Mouse (Mus musculus): ENCODE measurements at regions not wholly inside any gene's neighbourhood (a gene's known extent, or its start where the extent isn't known, plus 50 kb on each side); places are given as distances from the start of the nearest gene placed in this dataset.
A peak's percentile ranks its signal among the peaks of the same experiment; 100 is the strongest.

DNA sequence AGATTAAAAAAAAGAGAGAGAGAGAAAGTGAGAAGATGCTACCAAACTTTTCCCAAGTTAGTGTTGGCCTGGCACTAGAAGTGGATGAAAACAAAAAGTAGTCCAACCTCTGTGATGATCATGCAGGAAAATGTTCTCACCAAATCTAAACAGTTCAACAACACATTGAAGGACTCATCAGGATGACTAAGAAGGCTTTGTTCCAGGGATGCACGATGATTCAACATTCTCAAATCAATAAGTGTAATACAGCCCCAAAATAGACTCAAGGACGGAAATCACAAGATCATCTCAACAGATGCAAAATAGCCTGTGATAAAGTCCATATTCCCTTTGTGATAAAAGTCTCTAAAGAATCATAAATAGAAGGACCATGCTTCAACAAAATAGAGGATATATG is 106.3 kb downstream of the Cysltr2 start:
- Histone ChIP-seq H3K27me3 (ENCODE audit: insufficient read depth, poor library complexity, severe bottlenecking) (no peaks in the 10 kb centered on the region), H3K4me1 (replicated peaks) (no peaks in the 10 kb centered on the region), H3K27ac (no peak overlapping the region), H3K4me3 (no peak overlapping the region), H3K9me3 (no peaks in the 10 kb centered on the region), H3K36me3 (no peaks in the 10 kb centered on the region)
- 90% methylated on average over 2 of the region's 2 CpGs for WGBS
- no peak for DNase-seq (ENCODE audit: low spot score)

DNA sequence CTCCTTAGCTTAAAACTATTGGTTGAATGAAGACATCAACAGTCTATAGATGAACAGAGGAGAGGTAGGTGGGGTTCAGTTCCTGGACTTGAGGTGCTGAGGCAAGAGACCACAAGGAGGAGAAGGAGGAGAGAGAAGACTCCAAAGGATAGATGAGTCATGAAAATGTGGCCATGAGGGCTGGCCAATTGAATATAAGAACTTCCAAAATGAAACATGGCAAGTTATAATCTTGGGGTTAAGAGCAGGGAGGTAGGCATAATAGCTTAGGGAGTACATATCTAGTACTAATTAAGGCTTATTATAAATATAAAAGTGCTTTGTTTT is 109.9 kb downstream of the Cysltr2 start:
- no peaks in the 10 kb centered on the region for H3K9me3 ChIP-seq
- H3K27ac ChIP-seq = no peak overlapping the region
- H3K4me1 ChIP-seq (replicated peaks) = no peaks in the 10 kb centered on the region
- no peaks in the 10 kb centered on the region for H3K27me3 ChIP-seq (ENCODE audit: insufficient read depth, poor library complexity, severe bottlenecking)
- no peak for DNase-seq (ENCODE audit: low spot score)
- H3K4me3 ChIP-seq = no peak overlapping the region
- no peaks in the 10 kb centered on the region for H3K36me3 ChIP-seq

DNA sequence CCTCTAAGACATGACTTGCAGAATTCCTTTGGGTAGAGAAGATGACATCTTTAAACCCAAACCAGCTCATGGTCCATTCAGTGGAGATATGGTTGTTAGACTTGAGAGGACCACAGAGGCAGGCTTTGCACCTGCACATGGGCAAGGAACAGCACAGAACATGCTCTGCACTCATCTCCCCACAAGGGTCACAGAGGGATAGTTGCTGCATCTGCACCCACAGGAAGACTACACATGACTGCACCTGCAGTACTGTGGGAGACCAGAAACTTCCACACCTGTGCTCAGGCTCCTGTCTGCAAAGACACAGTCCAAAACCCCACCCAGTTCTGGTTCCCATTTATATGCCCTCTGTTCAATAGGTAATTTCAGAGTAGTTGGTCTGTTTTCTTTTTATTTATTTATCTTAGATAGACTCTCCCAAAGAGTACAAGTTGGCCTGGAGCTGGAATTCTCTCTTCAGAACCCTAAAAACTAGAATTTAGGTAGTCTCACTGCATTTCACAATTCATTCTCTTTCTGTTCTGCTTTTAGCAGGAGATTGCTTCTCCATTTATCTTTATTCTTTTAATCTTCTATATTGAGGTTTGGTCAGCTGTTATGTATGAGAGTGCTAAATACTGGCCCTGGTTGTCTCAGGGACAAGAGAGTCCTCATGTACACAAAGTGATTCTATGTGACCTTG is 110.4 kb downstream of the Cysltr2 start:
- no peaks in the 10 kb centered on the region for H3K27me3 ChIP-seq (ENCODE audit: insufficient read depth, poor library complexity, severe bottlenecking)
- H3K4me1 ChIP-seq (replicated peaks) = no peaks in the 10 kb centered on the region
- no peaks in the 10 kb centered on the region for H3K9me3 ChIP-seq
- no peak overlapping the region for H3K4me3 ChIP-seq
- no peak for DNase-seq (ENCODE audit: low spot score)
- no peaks in the 10 kb centered on the region for H3K36me3 ChIP-seq
- H3K27ac ChIP-seq = no peak overlapping the region

DNA sequence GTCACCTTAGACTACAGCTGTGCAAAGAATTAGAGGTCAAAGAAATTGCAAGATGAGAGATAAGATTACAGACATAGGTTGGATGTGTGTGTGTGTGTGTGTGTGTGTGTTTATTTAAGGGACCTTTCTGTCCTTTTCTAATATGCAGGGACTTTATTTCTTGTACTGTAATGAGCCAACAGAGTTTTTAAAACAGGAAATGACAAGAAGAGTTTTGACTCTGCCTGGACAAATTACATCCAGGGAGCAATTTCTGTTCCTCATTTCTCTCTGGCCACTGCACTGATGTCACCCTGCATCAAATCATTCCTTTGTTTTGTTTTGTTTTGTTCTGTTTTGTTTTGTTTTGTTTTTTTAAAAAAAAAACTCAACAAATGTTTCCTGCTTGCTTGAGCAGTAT is 115.3 kb downstream of the Cysltr2 start:
- Histone ChIP-seq H3K9me3 (no peaks in the 10 kb centered on the region), H3K27ac (no peak overlapping the region), H3K27me3 (ENCODE audit: insufficient read depth, poor library complexity, severe bottlenecking) (no peaks in the 10 kb centered on the region), H3K36me3 (no peaks in the 10 kb centered on the region), H3K4me1 (replicated peaks) (no peaks in the 10 kb centered on the region), H3K4me3 (no peak overlapping the region)
- DNase-seq (ENCODE audit: low spot score) = no peak

DNA sequence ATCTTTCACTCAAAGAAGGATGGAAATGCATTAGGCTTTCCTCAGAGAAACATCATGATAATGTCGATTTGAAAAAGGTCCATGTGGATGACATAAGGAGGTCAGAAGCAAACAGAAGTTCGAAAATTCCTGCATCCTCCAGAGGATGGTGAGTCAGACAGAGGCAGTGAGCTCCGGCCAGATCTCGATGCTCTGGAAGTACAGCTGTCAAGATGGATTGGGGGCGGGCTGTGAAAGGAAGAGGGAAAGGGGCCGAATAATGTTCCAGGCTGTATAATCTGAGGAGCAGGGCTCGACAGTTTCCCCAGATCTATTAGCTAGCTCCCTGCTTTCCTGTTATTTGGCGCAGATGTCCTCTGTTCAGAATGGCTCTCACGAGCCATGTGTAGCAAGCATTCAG is 116.6 kb downstream of the Cysltr2 start:
- no peaks in the 10 kb centered on the region for H3K4me1 ChIP-seq (replicated peaks)
- H3K27ac ChIP-seq = no peak overlapping the region
- H3K9me3 ChIP-seq = no peaks in the 10 kb centered on the region
- WGBS = 87% methylated on average over 9 of the region's 9 CpGs
- H3K4me3 ChIP-seq = no peak overlapping the region
- no peaks in the 10 kb centered on the region for H3K36me3 ChIP-seq
- no peaks in the 10 kb centered on the region for H3K27me3 ChIP-seq (ENCODE audit: insufficient read depth, poor library complexity, severe bottlenecking)
- no peak for DNase-seq (ENCODE audit: low spot score)

DNA sequence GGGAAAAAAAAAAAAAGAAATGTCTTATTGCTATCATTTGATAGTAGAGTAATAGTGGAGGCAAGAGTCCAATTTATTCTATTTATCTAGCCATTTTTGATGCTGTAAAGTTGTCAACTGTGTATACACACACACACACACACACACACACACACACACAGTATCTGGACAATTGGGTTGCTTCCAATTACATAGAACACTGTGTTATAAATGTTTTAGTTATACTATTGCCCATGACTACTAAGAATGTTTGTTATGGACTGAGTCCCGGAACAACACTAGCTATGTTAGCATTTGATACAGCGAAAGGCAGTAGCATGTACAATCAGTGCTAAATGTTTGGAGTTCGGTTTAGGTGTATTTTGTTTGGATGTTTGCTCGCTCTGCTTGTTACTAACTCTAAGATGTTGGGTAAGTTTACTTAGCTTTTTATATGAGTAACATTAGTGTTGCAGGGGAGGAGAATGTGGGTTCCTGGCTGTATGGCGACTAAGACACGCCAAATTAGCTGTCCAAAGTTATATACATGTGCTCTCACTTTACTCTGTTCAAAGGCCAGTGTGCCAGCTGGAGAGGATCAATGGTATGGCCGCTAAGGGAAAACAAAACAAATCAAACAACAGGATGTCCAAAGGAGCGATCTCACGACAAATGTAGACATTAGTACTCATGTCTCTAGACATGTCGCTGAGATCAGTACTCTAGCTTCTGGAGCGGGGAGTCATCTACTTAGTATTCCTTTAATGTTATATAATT is 147.6 kb downstream of the Cysltr2 start:
- H3K36me3 ChIP-seq = no peaks in the 10 kb centered on the region
- DNase-seq (ENCODE audit: low spot score) = no peak
- H3K4me1 ChIP-seq (replicated peaks) = no peaks in the 10 kb centered on the region
- no peak overlapping the region for H3K4me3 ChIP-seq
- no peaks in the 10 kb centered on the region for H3K27me3 ChIP-seq (ENCODE audit: insufficient read depth, poor library complexity, severe bottlenecking)
- H3K9me3 ChIP-seq = no peaks in the 10 kb centered on the region
- 86% methylated on average over 11 of the region's 11 CpGs for WGBS
- no peak overlapping the region for H3K27ac ChIP-seq

DNA sequence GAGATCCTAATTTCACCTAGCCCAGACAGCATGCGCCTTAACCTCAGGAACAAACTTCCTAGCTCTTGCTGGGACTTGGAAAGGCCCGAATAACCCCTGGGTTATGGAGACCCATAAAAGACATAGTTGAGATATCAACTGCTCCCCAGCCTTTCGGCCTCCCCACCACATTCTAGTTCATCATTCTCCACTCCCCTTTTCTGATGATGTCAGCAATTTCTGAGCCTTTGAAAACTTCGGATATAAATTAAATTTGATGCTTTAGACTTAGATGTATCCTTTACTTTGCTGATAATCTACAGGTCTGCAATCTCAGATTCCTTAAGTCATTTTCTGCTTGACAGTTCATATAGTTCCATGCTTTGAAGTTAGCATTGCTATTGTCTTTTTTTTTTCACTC is 149.3 kb downstream of the Cysltr2 start:
- Histone ChIP-seq H3K9me3 (no peaks in the 10 kb centered on the region), H3K4me3 (no peak overlapping the region), H3K27ac (no peak overlapping the region), H3K36me3 (no peaks in the 10 kb centered on the region), H3K4me1 (replicated peaks) (no peaks in the 10 kb centered on the region), H3K27me3 (ENCODE audit: insufficient read depth, poor library complexity, severe bottlenecking) (no peaks in the 10 kb centered on the region)
- no peak for DNase-seq (ENCODE audit: low spot score)
- WGBS = 94% methylated on average over 4 of the region's 4 CpGs

DNA sequence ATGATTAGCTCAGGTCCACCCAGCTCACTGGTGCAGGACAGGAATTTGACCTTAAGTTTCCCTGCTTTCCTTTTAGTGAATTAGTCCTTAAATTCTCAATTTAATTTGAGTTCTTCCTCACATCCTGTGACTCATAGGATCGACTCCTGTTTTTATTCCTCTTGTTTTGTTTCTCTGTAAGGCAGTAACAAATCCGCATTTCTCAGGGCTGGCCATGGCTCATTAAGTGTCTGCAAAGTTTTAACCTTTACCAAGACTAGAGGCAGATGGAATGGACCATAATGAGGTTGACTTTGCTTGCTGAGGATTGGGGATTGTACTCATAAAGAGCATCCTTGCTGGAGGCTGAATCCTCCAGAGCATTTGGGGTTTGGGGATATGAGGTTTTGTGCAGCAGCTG is 156.6 kb downstream of the Cysltr2 start:
- 80% methylated on average over 2 of the region's 2 CpGs for WGBS
- Histone ChIP-seq H3K27me3 (ENCODE audit: insufficient read depth, poor library complexity, severe bottlenecking) (no peaks in the 10 kb centered on the region), H3K4me1 (replicated peaks) (no peaks in the 10 kb centered on the region), H3K27ac (no peak overlapping the region), H3K9me3 (no peaks in the 10 kb centered on the region), H3K36me3 (no peaks in the 10 kb centered on the region), H3K4me3 (no peak overlapping the region)
- DNase-seq (ENCODE audit: low spot score) = no peak

DNA sequence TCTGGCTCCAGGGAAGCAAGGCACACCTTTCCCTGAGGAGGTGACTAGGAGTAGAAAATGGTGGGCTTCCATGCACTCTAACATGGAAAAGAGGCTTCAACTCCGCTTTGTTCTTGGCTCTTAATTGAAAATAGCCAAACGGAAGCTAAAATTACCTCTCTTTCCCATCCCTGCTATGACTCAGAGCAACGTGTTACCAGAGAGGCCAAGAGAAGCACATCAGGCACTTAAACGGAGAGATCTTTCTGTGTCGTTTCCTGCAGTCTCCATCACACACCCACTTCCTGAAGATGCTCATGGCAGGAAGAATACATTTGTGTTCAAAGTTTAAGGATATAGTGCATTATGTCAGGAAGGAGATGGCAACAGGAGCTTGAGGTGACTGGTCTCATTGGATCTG is 159.3 kb downstream of the Cysltr2 start:
- Histone ChIP-seq H3K4me1 (replicated peaks) (no peaks in the 10 kb centered on the region), H3K27ac (no peak overlapping the region), H3K4me3 (no peak overlapping the region), H3K9me3 (no peaks in the 10 kb centered on the region), H3K36me3 (no peaks in the 10 kb centered on the region), H3K27me3 (ENCODE audit: insufficient read depth, poor library complexity, severe bottlenecking) (no peaks in the 10 kb centered on the region)
- 84% methylated on average over 5 of the region's 5 CpGs for WGBS
- no peak for DNase-seq (ENCODE audit: low spot score)

DNA sequence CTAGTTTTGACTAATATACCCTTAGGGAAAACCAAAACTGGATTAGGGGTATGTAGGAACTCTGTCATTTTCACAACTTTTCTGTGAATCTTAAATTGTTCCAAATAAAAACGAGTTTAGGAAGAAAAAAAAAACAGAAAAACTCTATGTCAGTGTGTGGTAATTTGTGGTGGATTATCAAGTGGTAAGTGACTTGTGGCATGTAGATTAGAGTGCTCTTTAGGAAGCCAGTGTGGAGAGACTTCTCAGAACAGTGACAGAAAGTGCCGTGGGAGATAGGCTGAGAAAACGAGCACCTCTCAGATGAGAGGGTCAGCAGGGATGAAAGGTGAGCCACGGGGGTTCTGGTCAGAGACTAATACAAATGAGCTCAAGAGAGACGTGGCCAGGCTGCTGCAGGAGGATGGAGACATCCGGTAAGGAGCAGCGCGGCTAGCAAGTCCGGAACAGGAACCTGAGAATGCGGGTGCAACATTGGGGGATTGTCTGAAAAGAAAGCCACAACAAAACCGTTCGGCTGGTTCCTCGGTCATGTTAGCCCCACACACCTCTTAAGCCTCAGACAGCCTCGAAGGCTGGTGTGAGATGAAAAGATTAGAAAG is 161.3 kb downstream of the Cysltr2 start:
- Histone ChIP-seq H3K27me3 (ENCODE audit: insufficient read depth, poor library complexity, severe bottlenecking) (no peaks in the 10 kb centered on the region), H3K9me3 (no peaks in the 10 kb centered on the region), H3K4me1 (replicated peaks) (no peaks in the 10 kb centered on the region), H3K36me3 (no peaks in the 10 kb centered on the region), H3K27ac (no peak overlapping the region), H3K4me3 (no peak overlapping the region)
- DNase-seq (ENCODE audit: low spot score) = peak; percentile 4
- WGBS = 49% methylated on average over 14 of the region's 14 CpGs

DNA sequence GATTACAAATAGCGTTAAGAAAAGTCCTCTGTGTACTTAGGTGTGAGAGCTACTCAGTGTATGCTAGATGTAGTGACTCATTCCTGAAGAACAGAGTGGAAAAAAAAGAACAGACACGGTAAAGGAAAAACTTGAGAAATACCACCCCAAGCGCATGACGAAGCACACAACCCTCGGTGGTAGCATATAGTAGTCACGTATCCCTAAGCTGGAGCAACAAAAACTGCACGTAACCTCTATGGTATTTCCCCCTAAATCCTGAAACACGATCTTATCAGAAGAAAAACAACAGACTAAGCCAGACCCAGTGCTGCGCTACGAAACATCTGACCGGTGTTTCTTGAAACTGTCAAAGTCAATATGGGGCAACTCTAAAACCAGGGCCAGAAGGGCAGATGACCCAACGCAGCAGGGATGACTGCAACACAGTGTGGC is 162.0 kb downstream of the Cysltr2 start:
- peak; percentile 6 for DNase-seq (ENCODE audit: low spot score)
- H3K9me3 ChIP-seq = no peaks in the 10 kb centered on the region
- H3K36me3 ChIP-seq = no peaks in the 10 kb centered on the region
- no peak overlapping the region for H3K27ac ChIP-seq
- WGBS = 69% methylated on average over 12 of the region's 12 CpGs
- no peak overlapping the region for H3K4me3 ChIP-seq
- no peaks in the 10 kb centered on the region for H3K27me3 ChIP-seq (ENCODE audit: insufficient read depth, poor library complexity, severe bottlenecking)
- no peaks in the 10 kb centered on the region for H3K4me1 ChIP-seq (replicated peaks)

DNA sequence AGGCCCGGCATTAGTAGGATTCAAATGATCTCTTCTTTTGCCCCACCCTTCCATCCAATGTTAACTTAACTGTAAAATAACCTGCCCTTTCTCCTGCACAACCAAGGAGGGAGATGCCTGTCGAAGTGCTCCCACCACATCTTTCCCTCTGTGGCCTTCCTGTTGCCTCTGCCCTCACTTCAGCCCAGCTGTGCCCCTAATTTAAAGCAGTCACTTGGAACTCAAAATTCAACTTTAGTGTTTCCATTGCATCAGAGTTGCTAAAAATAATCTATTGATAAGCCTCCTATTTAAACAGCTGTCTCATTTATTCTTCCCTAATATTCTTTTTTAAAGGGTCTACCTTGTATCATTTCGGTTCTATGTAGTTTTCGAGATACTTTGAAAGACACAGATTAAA is 163.1 kb downstream of the Cysltr2 start:
- H3K36me3 ChIP-seq = no peaks in the 10 kb centered on the region
- 79% methylated on average over 4 of the region's 4 CpGs for WGBS
- no peaks in the 10 kb centered on the region for H3K9me3 ChIP-seq

DNA sequence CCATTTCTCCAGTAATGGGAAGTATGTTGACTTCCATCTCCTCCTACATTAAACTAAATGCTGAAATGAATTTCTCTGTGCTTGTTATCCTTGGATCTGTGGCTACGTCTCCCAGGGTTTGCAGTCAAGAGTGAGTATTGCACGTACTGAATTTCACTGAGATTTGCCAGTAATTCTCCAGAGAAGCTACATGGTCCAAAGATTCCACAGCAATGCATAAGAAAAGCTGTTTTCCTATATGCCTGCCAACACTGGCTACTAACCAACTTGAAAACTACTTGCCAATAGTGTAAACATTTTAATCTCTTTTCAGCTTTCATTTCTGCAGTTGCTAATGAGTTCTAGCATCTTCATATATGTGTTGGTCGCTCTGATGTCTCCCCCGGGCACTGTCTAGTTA is 164.4 kb downstream of the Cysltr2 start:
- Histone ChIP-seq H3K9me3 (no peaks in the 10 kb centered on the region), H3K27me3 (ENCODE audit: insufficient read depth, poor library complexity, severe bottlenecking) (no peaks in the 10 kb centered on the region), H3K36me3 (no peaks in the 10 kb centered on the region), H3K4me3 (no peak overlapping the region), H3K4me1 (replicated peaks) (no peaks in the 10 kb centered on the region), H3K27ac (no peak overlapping the region)
- DNase-seq (ENCODE audit: low spot score) = no peak
- 91% methylated on average over 4 of the region's 4 CpGs for WGBS

More for the DNA sequence above, 163.1 kb downstream of the Cysltr2 start:
- Histone ChIP-seq H3K27ac (no peak overlapping the region), H3K4me1 (replicated peaks) (no peaks in the 10 kb centered on the region), H3K4me3 (no peak overlapping the region), H3K27me3 (ENCODE audit: insufficient read depth, poor library complexity, severe bottlenecking) (no peaks in the 10 kb centered on the region)
- no peak for DNase-seq (ENCODE audit: low spot score)

Data from hindbrain, embryonic 10.5 days (tissue).